Mouse (Mus musculus) heart, postnatal 0 days (tissue): ENCODE measurements at regions not wholly inside any gene's neighbourhood (a gene's known extent, or its start where the extent isn't known, plus 50 kb on each side); places are given as distances from the start of the nearest gene placed in this dataset.

Experiments
- CTCF ChIP-seq: IDR thresholded peaks from 2 replicates; pipeline ENCODE4 v1.5.1; 2016; ENCODE audit warnings: antibody characterized with exemption, control low read depth, low read depth
- EP300 ChIP-seq: IDR thresholded peaks from 2 replicates; pipeline ENCODE4 v1.6.1; 2016; ENCODE audit warnings: antibody characterized with exemption, low read depth

GRCm38 (mm10) chr13:52129466-52129865 is 283.0 kb downstream of the Gadd45g start:
- TF ChIP-seq CTCF (no peak), EP300 (no peak)
